Mouse (Mus musculus): ENCODE measurements around the gene Npas3. TPM values are rescaled to one million over a fixed set of nuclear protein-coding genes. Genes with fewer than 3 reads are reported as not detected.

The Npas3 gene
- polyA plus RNA-seq, 1 experiment from 2014 or later, result 0.08 TPM

GRCm38 (mm10) chr12:53327653-53328188 is 79.2 kb downstream of the Npas3 start:
- Histone ChIP-seq H3K4me2 (ENCODE audit: low read depth, low read length) (no peak overlapping the region), H3K4me3 (ENCODE audit: low read depth, low read length) (no peak overlapping the region), H3K27ac (ENCODE audit: low read depth) (no peak overlapping the region), H3K9me3 (ENCODE audit: low read length) (no peaks in the 10 kb centered on the region), H3K4me1 (ENCODE audit: insufficient read depth) (no peaks in the 10 kb centered on the region), H3K27me3 (ENCODE audit: insufficient read depth, low read length) (no peaks in the 10 kb centered on the region), H3K9ac (replicated peaks) (no peak overlapping the region), H3K36me3 (replicated peaks; ENCODE audit: insufficient read depth, low read length) (no peaks in the 10 kb centered on the region)
- DNase-seq, result no peak
- TF ChIP-seq CTCF (IDR thresholded peaks at IDR 0.05; ENCODE audit: low read depth), result no peak
- TF ChIP-seq EP300 (IDR thresholded peaks at IDR 0.05; ENCODE audit: low read depth), result no peak
- 44% methylated on average over 3 of the region's 3 CpGs for WGBS (ENCODE audit: insufficient replicate concordance)
- no peak for ATAC-seq

DNA sequence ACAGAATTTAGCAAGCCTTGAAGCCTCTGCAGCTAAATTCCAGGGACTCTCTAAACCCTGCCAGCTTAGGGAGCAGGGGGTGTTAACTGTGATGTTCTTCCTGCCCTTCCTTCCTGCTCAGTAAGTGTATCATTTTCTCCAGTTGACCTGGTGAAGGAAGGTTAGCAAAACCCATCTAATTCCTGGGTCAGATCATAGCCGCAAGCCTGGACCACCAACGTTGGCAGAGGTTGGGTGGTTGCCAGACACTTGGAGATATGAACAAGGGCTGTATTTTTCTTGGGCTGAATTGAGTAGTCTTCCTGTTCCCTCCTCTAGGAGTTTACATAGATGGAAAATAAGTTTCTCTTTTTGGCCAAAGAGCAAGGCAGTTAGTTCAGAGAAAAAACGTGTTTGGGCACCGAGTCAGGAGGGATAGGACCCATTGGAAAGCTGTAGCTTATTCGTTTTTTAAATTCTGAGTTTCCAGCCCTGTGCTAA is 79.8 kb downstream of the Npas3 start:
- Histone ChIP-seq H3K4me3 (ENCODE audit: low read depth, low read length) (no peak overlapping the region), H3K4me1 (ENCODE audit: insufficient read depth) (no peaks in the 10 kb centered on the region), H3K27me3 (ENCODE audit: insufficient read depth, low read length) (no peaks in the 10 kb centered on the region), H3K36me3 (replicated peaks; ENCODE audit: insufficient read depth, low read length) (no peaks in the 10 kb centered on the region), H3K4me2 (ENCODE audit: low read depth, low read length) (no peak overlapping the region), H3K9ac (replicated peaks) (no peak overlapping the region), H3K27ac (ENCODE audit: low read depth) (no peak overlapping the region), H3K9me3 (ENCODE audit: low read length) (no peaks in the 10 kb centered on the region)
- WGBS (ENCODE audit: insufficient replicate concordance), result 29% methylated on average over 5 of the region's 5 CpGs
- no peak for ATAC-seq
- TF ChIP-seq CTCF (IDR thresholded peaks at IDR 0.05; ENCODE audit: low read depth) (no peak), EP300 (IDR thresholded peaks at IDR 0.05; ENCODE audit: low read depth) (no peak)
- no peak for DNase-seq

DNA sequence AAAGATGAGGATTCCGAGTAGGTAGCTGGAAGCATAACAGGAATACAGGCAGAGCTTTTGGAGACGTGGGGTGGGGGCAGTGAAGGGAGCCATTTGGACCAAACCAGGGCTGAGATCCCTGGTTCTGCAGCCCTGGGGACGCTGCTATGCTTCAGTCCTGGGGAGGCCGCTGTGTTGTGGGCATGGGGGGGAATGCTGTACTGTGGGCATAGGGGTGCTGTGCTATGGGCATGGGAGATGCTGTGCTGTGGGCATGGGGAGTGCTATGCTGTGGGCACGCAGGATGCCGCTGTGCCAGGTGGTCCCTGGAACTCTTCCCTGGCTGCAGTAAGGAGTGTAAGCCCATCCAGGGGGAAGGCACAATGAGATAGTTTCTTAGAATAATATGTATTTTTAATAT is 81.7 kb downstream of the Npas3 start:
- Histone ChIP-seq H3K4me2 (ENCODE audit: low read depth, low read length) (no peak overlapping the region), H3K4me1 (ENCODE audit: insufficient read depth) (no peaks in the 10 kb centered on the region), H3K9ac (replicated peaks) (no peak overlapping the region), H3K4me3 (ENCODE audit: low read depth, low read length) (no peak overlapping the region), H3K27me3 (ENCODE audit: insufficient read depth, low read length) (no peaks in the 10 kb centered on the region), H3K36me3 (replicated peaks; ENCODE audit: insufficient read depth, low read length) (no peaks in the 10 kb centered on the region), H3K9me3 (ENCODE audit: low read length) (no peaks in the 10 kb centered on the region), H3K27ac (ENCODE audit: low read depth) (no peak overlapping the region)
- no peak for ATAC-seq
- 71% methylated on average over 6 of the region's 6 CpGs for WGBS (ENCODE audit: insufficient replicate concordance)
- DNase-seq, result no peak
- no peak for TF ChIP-seq EP300 (IDR thresholded peaks at IDR 0.05; ENCODE audit: low read depth)
- TF ChIP-seq CTCF (IDR thresholded peaks at IDR 0.05; ENCODE audit: low read depth), result no peak

GRCm38 (mm10) chr12:53331391-53331790 is 82.9 kb downstream of the Npas3 start:
- ATAC-seq (no peak), DNase-seq (no peak)
- 79% methylated on average over 9 of the region's 9 CpGs for WGBS (ENCODE audit: insufficient replicate concordance)
- no peaks in the 10 kb centered on the region for H3K36me3 ChIP-seq (replicated peaks; ENCODE audit: insufficient read depth, low read length)
- no peak overlapping the region for H3K9ac ChIP-seq (replicated peaks)
- no peak overlapping the region for H3K27ac ChIP-seq (ENCODE audit: low read depth)
- TF ChIP-seq EP300 (IDR thresholded peaks at IDR 0.05; ENCODE audit: low read depth) (no peak), CTCF (IDR thresholded peaks at IDR 0.05; ENCODE audit: low read depth) (no peak)
- no peak overlapping the region for H3K4me2 ChIP-seq (ENCODE audit: low read depth, low read length)
- no peaks in the 10 kb centered on the region for H3K4me1 ChIP-seq (ENCODE audit: insufficient read depth)
- H3K27me3 ChIP-seq (ENCODE audit: insufficient read depth, low read length), result no peaks in the 10 kb centered on the region
- H3K4me3 ChIP-seq (ENCODE audit: low read depth, low read length), result no peak overlapping the region
- H3K9me3 ChIP-seq (ENCODE audit: low read length), result no peaks in the 10 kb centered on the region

DNA sequence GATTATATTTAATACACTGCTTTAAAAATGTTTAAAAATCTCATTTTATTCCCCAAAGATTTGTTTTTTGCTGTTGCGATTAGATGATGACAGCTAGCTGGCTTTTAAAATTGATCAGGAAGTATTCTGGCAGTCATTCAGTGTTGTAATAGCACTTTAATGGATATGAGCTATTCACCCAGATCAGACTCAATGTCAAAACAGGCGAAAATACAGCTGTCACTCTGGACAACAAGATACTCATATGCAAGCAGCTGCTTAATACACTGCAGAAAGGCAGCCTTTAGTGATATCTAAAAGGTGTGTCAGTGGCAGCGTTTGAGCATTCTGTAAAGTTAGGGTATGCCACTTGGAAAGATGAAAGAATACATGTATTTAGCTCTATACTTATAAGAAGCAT is 83.3 kb downstream of the Npas3 start:
- Histone ChIP-seq H3K4me2 (ENCODE audit: low read depth, low read length) (no peak overlapping the region), H3K4me3 (ENCODE audit: low read depth, low read length) (no peak overlapping the region), H3K27ac (ENCODE audit: low read depth) (no peak overlapping the region), H3K9me3 (ENCODE audit: low read length) (no peaks in the 10 kb centered on the region), H3K36me3 (replicated peaks; ENCODE audit: insufficient read depth, low read length) (no peaks in the 10 kb centered on the region), H3K9ac (replicated peaks) (no peak overlapping the region), H3K4me1 (ENCODE audit: insufficient read depth) (no peaks in the 10 kb centered on the region), H3K27me3 (ENCODE audit: insufficient read depth, low read length) (no peaks in the 10 kb centered on the region)
- TF ChIP-seq EP300 (IDR thresholded peaks at IDR 0.05; ENCODE audit: low read depth), result no peak
- no peak for ATAC-seq
- DNase-seq, result no peak
- WGBS (ENCODE audit: insufficient replicate concordance), result 66% methylated on average over 3 of the region's 3 CpGs

GRCm38 (mm10) chr12:53333251-53333650 is 84.8 kb downstream of the Npas3 start:
- no peak overlapping the region for H3K4me2 ChIP-seq (ENCODE audit: low read depth, low read length)
- 69% methylated on average over 2 of the region's 2 CpGs for WGBS (ENCODE audit: insufficient replicate concordance)

More at GRCm38 (mm10) chr12:53333251-53333650, 84.8 kb downstream of the Npas3 start:
- DNase-seq (no peak), ATAC-seq (no peak)
- Histone ChIP-seq H3K4me1 (ENCODE audit: insufficient read depth) (no peaks in the 10 kb centered on the region), H3K4me3 (ENCODE audit: low read depth, low read length) (no peak overlapping the region), H3K36me3 (replicated peaks; ENCODE audit: insufficient read depth, low read length) (no peaks in the 10 kb centered on the region), H3K9ac (replicated peaks) (no peak overlapping the region), H3K9me3 (ENCODE audit: low read length) (no peaks in the 10 kb centered on the region), H3K27me3 (ENCODE audit: insufficient read depth, low read length) (no peaks in the 10 kb centered on the region), H3K27ac (ENCODE audit: low read depth) (no peak overlapping the region)
- TF ChIP-seq EP300 (IDR thresholded peaks at IDR 0.05; ENCODE audit: low read depth) (no peak), CTCF (IDR thresholded peaks at IDR 0.05; ENCODE audit: low read depth) (no peak)
